Comparison of ENCODE assay signal across 22 mouse cellular contexts in the genomic region with DNA sequence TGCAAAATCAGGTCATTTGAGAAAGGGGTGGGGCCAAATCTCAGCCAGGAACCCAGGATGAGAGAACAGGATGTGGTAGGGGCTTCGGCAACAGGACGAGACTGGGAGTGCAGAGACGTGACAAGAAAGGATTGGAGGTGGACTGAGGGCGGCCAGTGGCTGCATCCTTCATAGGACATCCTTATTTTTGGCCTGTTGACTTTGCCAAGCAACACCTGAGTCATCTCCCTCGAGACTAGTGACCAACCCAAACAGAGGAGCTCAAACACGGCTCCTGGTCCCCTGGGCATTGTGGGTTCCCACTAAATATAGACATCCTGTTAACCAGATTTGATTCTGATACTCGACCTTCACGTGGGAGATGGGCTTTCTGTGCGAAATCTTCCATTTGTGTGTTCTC. TPM values are rescaled to one million over a fixed set of nuclear protein-coding genes. Genes with fewer than 3 reads are reported as not detected.
A peak's percentile ranks its signal among the peaks of the same experiment; 100 is the strongest.
DNase-seq lines count a peak whose midpoint lies in the region; TF ChIP-seq lines count a peak whose summit lies in the region.
"Had no signal": no experiment of that assay in that cellular context is flagged by ENCODE, and none has a peak within 500 bp of the region (broad histone marks: within the 10 kb centered on the region; RNA-seq: fewer than 3 reads in every experiment).

No protein-coding gene starts in this region.

- TF ChIP-seq POLR2A in myocyte (IDR thresholded peaks at IDR 0.05; ENCODE audit: insufficient read length, low read depth): no peak

- H3K79me2 ChIP-seq in C2C12 (ENCODE audit: control insufficient read depth, insufficient read depth) (no peaks in the 10 kb centered on the region), myocyte (ENCODE audit: control insufficient read depth, insufficient read depth) (no peaks in the 10 kb centered on the region)

- H3ac ChIP-seq in C2C12 (ENCODE audit: control insufficient read depth, insufficient read length, low read depth) (no peak overlapping the region), myocyte (ENCODE audit: control insufficient read depth, insufficient read length) (no peak overlapping the region)

- peak overlapping the region; percentile 56 for H3K4me2 ChIP-seq in myocyte (ENCODE audit: low read depth)
- H3K4me2 ChIP-seq: forebrain, embryonic 12.5 days; forebrain, embryonic 15.5 days; heart, embryonic 11.5 days; hindbrain, embryonic 13.5 days; intestine, embryonic 15.5 days had no signal

- H3K79me3 ChIP-seq in C2C12 (ENCODE audit: low read depth): no peaks in the 10 kb centered on the region

- no peak for TF ChIP-seq CTCF in C2C12 (IDR thresholded peaks at IDR 0.05; ENCODE audit: control insufficient read depth, insufficient read depth, insufficient read length)

- H3K36me3 ChIP-seq in C2C12 (ENCODE audit: control insufficient read depth, insufficient read depth) (no peaks in the 10 kb centered on the region), myocyte (ENCODE audit: control insufficient read depth, insufficient read depth) (no peaks in the 10 kb centered on the region)
- H3K36me3 ChIP-seq: forebrain, embryonic 12.5 days; forebrain, embryonic 15.5 days; hindbrain, embryonic 10.5 days; hindbrain, embryonic 13.5 days; intestine, embryonic 15.5 days had no signal

- peak; percentile 41 for DNase-seq in retina, postnatal 1 day
- no peak for DNase-seq in retina, embryonic 14.5 days (ENCODE audit: low spot score)
- DNase-seq in layer of hippocampus, adult 11-12 months (ENCODE audit: low spot score): no peak
- DNase-seq in thymus, postnatal 25 days: no peak
- DNase-seq: adrenal gland, postnatal 10 days; adrenal gland, postnatal 36 days; B cell, adult 2 months; cerebellum, adult 18-20 months; cerebellum, adult 9-10 months; cerebellum, postnatal 14 days; gastrocnemius, postnatal 10 days; gastrocnemius, postnatal 36 days; heart, postnatal 36 days had no signal

- H3K4me3 ChIP-seq in C2C12 (ENCODE audit: insufficient read depth, poor library complexity, severe bottlenecking) (no peak overlapping the region), myocyte (no peak overlapping the region)
- H3K4me3 ChIP-seq: forebrain, embryonic 12.5 days; forebrain, embryonic 15.5 days; hindbrain, embryonic 10.5 days; hindbrain, embryonic 13.5 days; intestine, embryonic 15.5 days had no signal

- H3K27me3 ChIP-seq in C2C12 (ENCODE audit: control insufficient read depth, insufficient read depth, insufficient read length) (no peaks in the 10 kb centered on the region), myocyte (ENCODE audit: control insufficient read depth, insufficient read depth, insufficient read length) (no peaks in the 10 kb centered on the region)
- H3K27me3 ChIP-seq: forebrain, embryonic 12.5 days; forebrain, embryonic 15.5 days; hindbrain, embryonic 13.5 days; intestine, embryonic 15.5 days had no signal

TF ChIP-seq in C2C12, 6 proteins besides CTCF, POLR2A, EP300 and RAD21:
- TF ChIP-seq MAX (IDR thresholded peaks at IDR 0.05) (peak; percentile 56), CEBPB (IDR thresholded peaks at IDR 0.05; ENCODE audit: low read depth) (no peak), FOSL1 (IDR thresholded peaks at IDR 0.05; ENCODE audit: insufficient read depth, low read length, poor library complexity, severe bottlenecking) (peak; percentile 96), MYOG (IDR thresholded peaks at IDR 0.05; ENCODE audit: control insufficient read depth, extremely low read depth, insufficient read length) (no peak), USF1 (IDR thresholded peaks at IDR 0.05; ENCODE audit: low read depth) (peak; percentile 48), MYOD1 (IDR thresholded peaks at IDR 0.05; ENCODE audit: control insufficient read depth, insufficient read length, low read depth) (peak; percentile 45)

TF ChIP-seq in myocyte, 11 proteins besides CTCF, POLR2A, EP300 and RAD21:
- TF ChIP-seq E2F4 (IDR thresholded peaks at IDR 0.05; ENCODE audit: insufficient read depth) (no peak), TCF3 (IDR thresholded peaks at IDR 0.05; ENCODE audit: insufficient read length, low read depth) (no peak), CEBPB (IDR thresholded peaks at IDR 0.05; ENCODE audit: insufficient read depth, poor library complexity, severe bottlenecking) (no peak), REST (IDR thresholded peaks at IDR 0.05; ENCODE audit: insufficient read depth, insufficient read length) (no peak), TCF12 (IDR thresholded peaks at IDR 0.05; ENCODE audit: insufficient read depth, poor library complexity, severe bottlenecking) (no peak), MYOG (IDR thresholded peaks at IDR 0.05; ENCODE audit: control insufficient read depth in 1 of 3, insufficient read depth in 1 of 3, insufficient read length in 2 of 3, low read depth in 2 of 3) (no peak), MYOD1 (IDR thresholded peaks at IDR 0.05; ENCODE audit: control insufficient read depth in 1 of 3, insufficient read length in 2 of 3, low read depth in 2 of 3) (no peak), USF1 (IDR thresholded peaks at IDR 0.05; ENCODE audit: low read depth) (no peak), SRF (IDR thresholded peaks at IDR 0.05; ENCODE audit: control insufficient read depth, insufficient read length, low read depth) (no peak), MAX (IDR thresholded peaks at IDR 0.05; ENCODE audit: low read depth) (no peak), POLR2AphosphoS2 (IDR thresholded peaks at IDR 0.05; ENCODE audit: insufficient read length, low read depth) (no peak)
TF ChIP-seq in myocyte: peak in this region for 0.

RNA-seq across cellular contexts. Expression of a gene that starts 24.0 kb away (rescaled TPM):
- polyA plus RNA-seq in C2C12 (2012; fragmentation: generic; extraction: Trizol) (14.4 TPM), myocyte (2012; fragmentation: generic; extraction: Trizol) (17.9 TPM)
- polyA plus RNA-seq: CD4-positive, CD25-positive, alpha-beta regulatory T cell, adult 4 months had no signal
